Mouse (Mus musculus) spleen, adult 18-20 months (tissue): ENCODE measurements around the gene Lrrc8c.

Source experiments
- DNase-seq, 2 experiments: peaks; one replicate each; pipeline ENCODE4 v3.0.0; 2022; ENCODE audit warnings: mixed read lengths in 2 of 2

The Lrrc8c gene

GRCm38 (mm10) chr5:105519096-105519975, at the start of gene Lrrc8c:
TSS of gene Lrrc8c (plus strand) at chr5:105519388.
- peak; percentile 89 to 90 for DNase-seq

DNA sequence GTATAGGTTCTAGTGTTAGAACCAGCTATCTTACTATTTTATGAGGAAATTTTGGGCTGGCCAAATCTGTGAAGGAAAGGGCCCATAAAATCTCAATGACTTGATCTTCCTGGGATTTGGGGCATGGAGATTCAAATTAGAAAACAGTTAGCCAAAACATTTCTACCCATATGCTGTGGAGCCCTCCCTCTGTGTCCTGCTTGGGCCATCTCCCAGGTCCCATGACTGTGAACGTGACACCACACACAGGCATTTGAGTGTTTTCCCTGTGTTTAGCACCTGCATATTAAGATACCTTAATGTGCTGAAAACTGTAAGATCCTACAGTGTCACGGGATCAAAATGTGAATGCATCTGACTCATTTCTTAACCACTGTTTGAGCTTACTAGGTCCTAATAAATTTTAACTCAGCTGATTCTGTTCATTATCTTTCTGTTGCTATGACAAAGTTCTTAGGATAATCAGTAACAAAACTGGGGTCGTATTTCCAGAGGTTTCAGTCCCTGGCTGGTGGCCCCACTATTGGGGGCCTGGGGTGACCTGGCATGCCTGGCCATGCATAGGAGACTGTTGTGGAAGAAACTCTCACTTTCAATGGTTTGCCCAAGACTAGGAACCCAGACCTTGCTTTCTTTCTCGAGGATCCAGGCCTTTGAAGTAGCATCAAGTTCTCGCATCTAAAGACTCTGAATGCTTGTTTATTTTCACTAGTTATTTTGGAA, 46.0 kb upstream of the Lrrc8c start:
- DNase-seq = no peak

DNA sequence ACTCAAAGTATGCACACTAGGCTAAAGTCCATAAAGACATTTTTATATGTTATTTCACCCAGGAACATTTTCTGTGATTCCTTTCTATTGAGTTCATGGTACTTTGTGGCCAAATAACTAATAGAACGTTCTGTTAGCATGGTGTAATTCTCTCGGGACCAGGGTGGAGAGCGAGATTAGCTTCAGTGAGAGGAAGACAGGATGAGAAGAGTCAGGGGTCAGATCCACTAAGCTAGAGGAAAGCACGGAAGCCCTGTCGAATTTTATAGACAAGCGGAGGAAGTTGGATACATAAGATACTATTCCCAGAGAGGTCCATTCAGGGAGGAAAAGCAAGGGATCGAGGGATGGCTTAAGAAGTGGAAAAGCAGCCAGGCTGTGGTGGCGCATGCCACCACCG, 41.7 kb upstream of the Lrrc8c start:
- DNase-seq = no peak

GRCm38 (mm10) chr5:105479673-105480072, 39.5 kb upstream of the Lrrc8c start:
- DNase-seq = no peak

GRCm38 (mm10) chr5:105480561-105480960, 38.6 kb upstream of the Lrrc8c start:
- no peak for DNase-seq

- DNase-seq = no peak
Observed at GRCm38 (mm10) chr5:105483632-105484031, 35.6 kb upstream of the Lrrc8c start.

- no peak for DNase-seq
Observed at GRCm38 (mm10) chr5:105484247-105484646, 34.9 kb upstream of the Lrrc8c start.

DNA sequence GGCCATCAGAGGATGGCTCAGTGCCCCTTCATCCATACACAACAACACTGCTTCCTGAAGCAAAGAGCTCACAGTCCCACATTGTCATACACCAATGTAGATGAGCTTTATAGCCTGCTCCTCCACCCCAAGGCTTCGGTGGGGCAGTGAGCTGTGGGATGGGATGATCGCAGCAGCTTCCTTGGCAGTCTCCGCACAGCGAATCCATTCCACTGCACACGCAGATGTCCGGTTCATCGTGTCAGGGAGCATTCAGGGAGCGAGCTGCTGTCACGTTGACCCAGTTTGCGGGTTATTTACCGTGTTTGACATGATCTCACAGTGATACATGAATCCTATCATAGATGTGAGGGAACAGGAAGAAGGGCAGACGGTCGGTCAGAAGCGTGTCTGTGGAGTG, 34.3 kb upstream of the Lrrc8c start:
- no peak for DNase-seq

DNA sequence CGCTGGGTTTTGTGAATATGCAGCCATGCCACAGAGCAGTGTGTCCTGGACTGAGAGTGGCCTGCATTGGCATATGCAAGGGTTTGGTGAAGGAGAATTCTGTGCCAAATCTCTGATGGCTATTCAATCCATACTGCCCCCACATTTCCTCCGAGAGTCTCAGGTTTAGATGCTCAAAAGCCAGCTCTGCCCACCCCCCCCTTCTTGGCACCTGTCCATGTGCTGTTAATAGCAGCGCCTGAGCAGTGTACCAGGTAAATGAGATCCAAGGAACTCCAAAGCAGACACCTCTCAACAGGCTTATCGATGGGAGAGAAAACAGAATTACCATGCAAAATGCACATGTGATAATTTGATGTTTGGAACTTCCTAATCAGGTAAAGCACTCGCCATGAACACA, 29.0 kb upstream of the Lrrc8c start:
- no peak for DNase-seq

GRCm38 (mm10) chr5:105491389-105491788, 27.8 kb upstream of the Lrrc8c start:
- no peak for DNase-seq

- DNase-seq = peak; percentile 25 to 51
Observed at GRCm38 (mm10) chr5:105492367-105493246, 26.6 kb upstream of the Lrrc8c start.

GRCm38 (mm10) chr5:105493377-105493776, 25.8 kb upstream of the Lrrc8c start:
- no peak for DNase-seq

- DNase-seq = no peak
Observed at GRCm38 (mm10) chr5:105494246-105494917, 24.8 kb upstream of the Lrrc8c start.

GRCm38 (mm10) chr5:105494918-105495901, 24.0 kb upstream of the Lrrc8c start:
- DNase-seq = peak; percentile 80 to 85

DNA sequence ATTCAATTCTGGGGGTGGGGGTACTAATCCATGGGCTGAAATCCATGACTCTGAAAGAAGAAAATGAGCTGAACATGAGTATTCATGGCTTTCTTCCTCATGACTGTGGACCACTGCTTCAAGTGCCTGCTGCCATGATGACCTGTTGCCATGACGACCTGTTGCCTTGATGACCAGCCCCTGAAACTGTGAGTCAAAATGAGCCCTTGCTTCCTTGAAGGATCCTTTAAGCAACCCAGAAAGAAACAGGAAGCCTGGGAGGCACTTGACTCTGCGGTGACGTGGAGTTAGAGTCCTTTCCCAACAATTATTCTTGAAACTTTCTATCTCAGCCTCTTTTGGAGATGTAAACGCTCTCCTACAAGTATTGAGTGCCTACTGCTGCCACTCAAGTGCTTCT, 23.1 kb upstream of the Lrrc8c start:
- no peak for DNase-seq

DNA sequence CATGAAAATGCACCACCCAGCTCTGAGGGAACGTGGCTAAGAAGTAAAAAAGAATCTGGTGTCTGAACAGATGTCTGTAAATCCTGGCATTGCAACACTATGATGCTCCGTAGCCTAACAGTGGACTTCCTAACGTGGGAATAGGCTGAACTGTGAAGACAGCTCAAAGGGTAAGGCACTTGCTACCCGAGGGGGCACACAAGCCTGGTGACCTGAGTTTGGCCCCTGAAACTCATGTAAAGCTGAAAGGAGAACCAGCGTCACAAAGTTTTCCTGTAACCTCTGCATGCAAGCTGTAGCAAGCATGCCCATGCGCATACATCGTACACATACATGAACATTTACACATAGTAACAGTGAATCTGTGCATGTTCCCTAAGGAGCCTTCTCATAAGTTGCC, 22.6 kb upstream of the Lrrc8c start:
- no peak for DNase-seq

GRCm38 (mm10) chr5:105498429-105499000, 20.7 kb upstream of the Lrrc8c start:
- DNase-seq = no peak

DNA sequence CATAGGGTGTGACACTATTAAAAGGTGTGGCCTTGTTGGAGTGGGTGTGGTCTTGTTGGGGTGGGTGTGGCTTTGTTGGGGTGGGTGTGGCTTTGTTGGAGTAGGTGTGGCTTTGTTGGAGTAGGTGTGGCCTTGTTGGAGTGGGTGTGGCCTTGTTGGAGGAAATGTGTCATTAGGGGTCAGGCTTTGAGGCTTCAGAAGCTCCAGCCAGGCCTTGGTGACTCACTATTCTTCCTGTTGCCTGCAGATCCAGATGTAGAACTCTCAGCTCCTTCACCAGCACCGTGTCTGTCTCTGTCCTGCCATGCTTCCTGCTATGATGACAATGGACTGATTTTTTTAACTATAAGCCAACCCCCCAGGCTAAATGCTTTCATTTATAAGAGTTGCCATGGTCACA, 19.8 kb upstream of the Lrrc8c start:
- DNase-seq = no peak

- peak in 1 of 2 experiments; percentile 45 for DNase-seq
Observed at GRCm38 (mm10) chr5:105500132-105501121, 18.8 kb upstream of the Lrrc8c start.
